Mouse (Mus musculus) left cerebral cortex, postnatal 14 days (tissue): ENCODE measurements around the gene Rpl18. TPM values are rescaled to one million over a fixed set of nuclear protein-coding genes. Genes with fewer than 3 reads are reported as not detected.

Experiments
- DNase-seq, 2 experiments: peaks; one replicate each; pipeline ENCODE4 v3.0.0; 2021 to 2022; ENCODE audit warnings: low spot score in 2 of 2, mixed read lengths in 1 of 2
- intact Hi-C: fragments of 180-260 bp; cut with DNase I; formaldehyde crosslinking; loops from one replicate; pipeline ENCODE4 v1.15.1; 2025
- long read RNA-seq, 2 experiments: library from polyadenylated mRNA; stranded (forward); transcript quantifications; one replicate each; pipeline ENCODE4 v2.0.0; 2021
- total RNA-seq, 2 experiments: library from RNA; stranded (reverse); gene quantifications; 2 replicates each; pipeline ENCODE4 v1.2.3; 2021

The Rpl18 gene
- 100 to 1,000 TPM; 369 to 389 TPM for total RNA-seq
- long read RNA-seq, experiment 1, transcript Rpl18-201 (6 exons, 679 nt), result major isoform, 50 of 71 reads
- long read RNA-seq, experiment 1, transcript Rpl18-202 (6 exons, 1,027 nt), result minor isoform, 7 of 71 reads
- long read RNA-seq, experiment 1, partial matches to known transcripts, result 2 of 71 reads
- long read RNA-seq, experiment 1, other reads (novel, unspliced or antisense), result 9 of 71 reads
- long read RNA-seq, experiment 2, transcript Rpl18-202 (6 exons, 1,027 nt), result minor isoform, 6 of 50 reads
- long read RNA-seq, experiment 2, transcript Rpl18-201 (6 exons, 679 nt), result major isoform, 36 of 50 reads
- long read RNA-seq, experiment 2, partial matches to known transcripts, result 6 of 50 reads
- long read RNA-seq, experiment 2, other reads (novel, unspliced or antisense), result 2 of 50 reads

DNA sequence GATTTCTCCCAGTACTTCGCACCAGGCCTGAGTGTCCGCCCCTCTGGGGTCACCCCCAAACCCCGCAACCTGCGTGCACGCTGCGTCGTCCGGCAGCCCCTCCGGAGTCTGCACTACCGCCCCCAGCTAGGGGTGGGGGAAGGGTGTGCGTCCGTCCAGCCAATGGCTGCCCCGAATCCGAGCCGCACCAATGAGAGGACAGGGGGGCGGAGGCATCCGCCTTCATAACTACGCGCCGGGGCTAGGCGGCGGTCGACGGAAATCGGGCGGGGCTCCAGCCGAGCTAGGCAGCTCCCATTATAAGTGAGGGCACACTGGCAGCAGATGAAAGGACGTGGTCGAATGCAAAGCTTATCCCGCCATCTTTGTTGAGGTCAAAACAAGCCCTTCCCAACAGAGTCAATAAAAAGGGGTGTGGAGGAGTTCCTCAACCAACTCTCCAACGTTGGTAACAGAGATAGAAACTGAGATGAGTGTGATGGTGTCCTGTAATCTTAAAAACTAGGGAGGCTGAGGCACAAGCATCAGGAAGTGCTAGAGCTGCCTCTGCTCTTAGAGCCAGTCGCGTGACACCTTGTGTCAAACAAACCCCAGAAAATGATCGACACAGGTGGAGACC, at the start of gene Rpl18:
Gene Rpl18 (plus strand): TSS at position 368 of the 619 bp plus-strand sequence.
- intact Hi-C loops, result no loop called here
- DNase-seq, result peak; percentile 99

DNA sequence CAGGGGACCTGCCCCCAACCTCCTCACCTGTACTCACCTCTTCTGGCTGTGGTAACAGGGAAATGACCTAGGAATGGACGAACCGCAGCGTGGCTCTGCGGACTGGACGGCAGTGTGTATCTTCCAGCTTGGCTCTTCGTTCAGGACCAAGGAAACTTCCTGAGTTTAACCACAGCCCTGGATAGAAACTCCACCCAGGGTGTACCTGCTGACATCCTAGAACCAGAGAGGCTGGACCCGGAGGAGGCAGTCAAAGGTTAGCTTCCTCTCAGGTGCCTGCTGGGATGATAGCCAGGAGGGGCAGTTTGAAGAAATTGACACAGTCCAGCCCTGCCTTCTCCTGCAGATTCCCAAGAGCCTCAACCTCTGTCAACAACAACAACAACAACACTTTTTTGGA, 49.1 kb upstream of the Rpl18 start, which contains the start of gene Fut2:
Gene Fut2 (minus strand): TSS at position 234 of the 400 bp plus-strand sequence.
- no peak for DNase-seq
- intact Hi-C loops, result loop anchor here (10.0 kb wide), 1 partner anchor 61 kb away; no protein-coding TSS in a partner anchor

DNA sequence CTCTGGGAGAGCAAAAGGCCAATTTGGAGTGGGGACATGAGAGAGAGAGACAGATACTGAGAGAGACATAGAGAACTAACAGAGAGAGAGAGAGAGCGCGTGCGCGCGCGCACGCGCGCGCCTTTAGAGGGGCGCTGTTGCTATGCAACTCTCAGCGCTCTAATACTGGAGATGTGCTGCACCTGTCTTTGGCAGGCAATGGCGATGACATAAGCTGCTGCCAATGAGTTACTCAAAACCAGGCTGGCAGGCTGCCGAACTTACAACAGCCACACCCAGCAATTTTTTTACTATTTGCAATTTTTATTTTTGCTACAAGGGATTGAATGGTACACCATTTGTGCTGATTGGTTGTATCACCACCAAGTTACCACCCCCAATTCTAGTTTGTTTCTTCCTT, 47.5 kb upstream of the Rpl18 start:
- DNase-seq, result peak; percentile 57 to 60
- intact Hi-C loops, result loop anchor here (10.0 kb wide), 1 partner anchor 63 kb away; no protein-coding TSS in a partner anchor

DNA sequence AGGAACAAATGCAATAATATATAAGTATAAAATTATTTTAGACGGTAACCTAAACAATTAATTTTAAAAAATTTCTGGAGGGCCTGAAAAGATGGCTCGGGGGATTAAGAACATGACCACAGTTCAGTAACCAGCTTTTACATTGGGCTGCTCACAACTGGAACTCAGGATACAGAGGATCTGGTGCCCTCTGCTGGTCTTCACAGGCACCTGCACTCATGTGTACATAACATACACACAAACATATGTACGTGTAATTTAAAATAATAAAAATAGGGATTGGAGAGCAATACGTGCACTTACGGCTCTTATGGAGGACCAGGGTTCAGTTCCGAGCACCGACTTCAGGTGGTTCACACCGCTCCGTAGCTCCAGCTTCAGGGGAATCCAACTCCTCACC, 46.3 kb upstream of the Rpl18 start:
- DNase-seq, result no peak
- intact Hi-C loops, result loop anchor here (10.0 kb wide), 1 partner anchor 64 kb away; no protein-coding TSS in a partner anchor

DNA sequence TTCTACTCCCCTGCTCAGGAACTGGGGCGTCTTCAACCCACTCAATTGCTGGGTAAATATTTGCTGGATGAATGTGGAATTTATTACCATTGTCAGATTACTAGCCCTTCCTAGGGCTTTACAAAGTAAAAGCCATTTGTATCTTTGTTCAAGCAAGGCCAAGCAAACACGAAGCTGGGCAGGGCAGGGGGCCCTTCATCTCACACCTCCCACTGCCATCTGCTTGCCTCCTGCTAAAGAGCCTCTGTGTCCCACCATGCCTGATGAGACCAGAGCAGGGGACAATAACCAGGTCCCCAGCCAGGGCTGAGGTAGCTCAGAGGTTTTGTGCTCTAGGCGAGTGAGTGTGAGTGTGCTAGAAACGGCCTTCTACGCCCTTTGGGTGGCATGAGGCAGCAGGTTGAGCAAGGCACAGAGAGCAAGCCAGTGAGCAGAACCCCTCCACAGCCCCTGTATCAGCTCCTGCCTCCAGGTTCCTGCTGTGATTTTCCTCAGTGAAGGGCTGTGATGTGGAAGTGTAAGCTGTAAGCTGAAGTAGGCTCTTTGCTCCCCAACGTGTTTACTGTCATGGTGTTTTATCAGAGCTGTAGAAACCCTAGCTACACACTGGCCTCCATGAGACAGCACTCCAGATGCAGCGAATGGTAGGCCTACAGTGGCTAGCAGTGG, 37.5 kb upstream of the Rpl18 start:
- intact Hi-C loops, result no loop called here
- no peak for DNase-seq

DNA sequence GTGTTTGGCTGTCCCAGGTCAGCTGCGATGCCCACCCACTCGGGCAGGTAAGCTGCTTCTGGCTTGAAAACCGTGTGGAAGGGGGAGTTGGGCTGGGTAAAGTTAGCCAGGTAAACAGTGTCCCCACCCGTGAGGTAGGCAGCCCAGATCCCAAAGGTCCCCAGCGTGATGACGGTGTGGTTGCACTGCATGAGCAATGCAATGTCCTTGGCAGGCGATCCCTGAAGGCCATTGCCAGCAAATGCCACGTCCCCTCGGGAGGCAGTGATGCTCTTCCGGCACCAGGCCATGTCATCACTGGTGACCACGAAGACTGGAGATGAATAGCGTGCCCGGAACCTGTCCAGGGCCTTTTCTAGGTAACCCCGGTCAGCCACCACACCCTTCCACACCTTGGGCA, 36.7 kb upstream of the Rpl18 start:
- intact Hi-C loops, result no loop called here
- DNase-seq, result no peak

DNA sequence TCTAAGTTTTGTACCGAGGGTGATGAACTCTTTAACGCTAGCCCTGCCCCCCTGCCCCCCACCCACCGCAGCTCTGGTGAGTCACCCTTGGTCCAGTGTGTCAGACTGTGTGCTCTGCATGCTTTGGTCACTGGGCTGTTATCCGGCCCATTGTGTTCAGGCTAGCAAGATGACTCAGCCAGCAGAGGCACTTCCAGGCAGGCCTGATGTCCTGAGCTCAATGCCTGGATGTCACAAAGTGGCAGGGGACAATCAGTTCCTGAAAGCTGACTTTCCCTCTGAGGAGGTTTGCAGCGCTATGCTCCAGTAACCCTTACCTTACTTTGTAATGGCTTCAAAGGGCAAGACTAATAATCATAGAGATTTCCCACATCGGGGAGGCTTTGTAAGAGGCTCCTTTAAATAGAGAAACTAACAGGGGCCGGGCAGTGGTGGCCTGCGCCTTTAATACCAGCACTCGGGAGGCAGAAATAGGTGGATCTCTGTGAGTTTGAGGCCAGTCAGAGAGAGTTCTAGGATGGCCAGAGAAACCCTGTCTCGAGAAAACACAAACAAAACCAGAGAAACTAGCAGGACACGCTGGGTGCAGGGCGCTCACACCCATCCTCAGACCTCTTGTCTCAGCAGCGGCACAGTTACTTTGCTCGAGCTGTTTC, 35.2 kb upstream of the Rpl18 start:
- no peak for DNase-seq
- intact Hi-C loops, result loop anchor here (5.0 kb wide), 1 partner anchor 83 kb away; no protein-coding TSS in a partner anchor

DNA sequence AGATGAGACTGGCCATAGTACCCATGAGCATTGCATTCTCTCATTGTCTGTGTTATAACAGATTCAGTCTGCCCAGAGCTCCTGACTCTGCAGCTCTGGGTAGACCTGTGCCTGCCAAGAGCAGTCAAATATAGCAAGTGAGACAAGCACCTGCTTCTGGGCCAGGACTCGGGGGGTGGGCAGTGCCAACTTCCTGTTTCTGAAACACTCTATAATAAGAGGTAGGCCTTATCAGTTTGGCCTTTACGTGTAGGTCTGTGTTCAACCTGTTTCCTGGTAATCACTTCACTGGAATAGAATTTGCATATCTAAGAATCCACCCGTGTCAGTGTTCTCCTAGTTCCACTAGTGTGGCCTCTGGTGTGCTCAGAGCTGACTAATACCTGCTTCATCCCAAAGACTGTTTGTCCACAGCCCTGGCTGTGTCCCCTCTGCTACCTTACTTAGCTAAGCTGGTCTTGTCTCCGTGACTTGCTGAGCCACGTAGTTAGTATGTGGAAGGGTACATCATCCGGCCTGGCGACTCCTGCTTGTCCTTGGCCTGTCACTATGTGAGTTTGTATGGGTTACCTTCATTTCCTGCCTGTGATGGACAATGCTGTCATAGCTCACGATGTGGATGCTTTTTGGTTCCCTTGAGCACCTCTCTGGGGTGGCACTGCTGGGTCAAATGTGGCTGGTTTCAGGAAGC, 34.1 kb upstream of the Rpl18 start:
- DNase-seq, result no peak
- intact Hi-C loops, result loop anchor here (5.0 kb wide), 1 partner anchor 84 kb away; no protein-coding TSS in a partner anchor

DNA sequence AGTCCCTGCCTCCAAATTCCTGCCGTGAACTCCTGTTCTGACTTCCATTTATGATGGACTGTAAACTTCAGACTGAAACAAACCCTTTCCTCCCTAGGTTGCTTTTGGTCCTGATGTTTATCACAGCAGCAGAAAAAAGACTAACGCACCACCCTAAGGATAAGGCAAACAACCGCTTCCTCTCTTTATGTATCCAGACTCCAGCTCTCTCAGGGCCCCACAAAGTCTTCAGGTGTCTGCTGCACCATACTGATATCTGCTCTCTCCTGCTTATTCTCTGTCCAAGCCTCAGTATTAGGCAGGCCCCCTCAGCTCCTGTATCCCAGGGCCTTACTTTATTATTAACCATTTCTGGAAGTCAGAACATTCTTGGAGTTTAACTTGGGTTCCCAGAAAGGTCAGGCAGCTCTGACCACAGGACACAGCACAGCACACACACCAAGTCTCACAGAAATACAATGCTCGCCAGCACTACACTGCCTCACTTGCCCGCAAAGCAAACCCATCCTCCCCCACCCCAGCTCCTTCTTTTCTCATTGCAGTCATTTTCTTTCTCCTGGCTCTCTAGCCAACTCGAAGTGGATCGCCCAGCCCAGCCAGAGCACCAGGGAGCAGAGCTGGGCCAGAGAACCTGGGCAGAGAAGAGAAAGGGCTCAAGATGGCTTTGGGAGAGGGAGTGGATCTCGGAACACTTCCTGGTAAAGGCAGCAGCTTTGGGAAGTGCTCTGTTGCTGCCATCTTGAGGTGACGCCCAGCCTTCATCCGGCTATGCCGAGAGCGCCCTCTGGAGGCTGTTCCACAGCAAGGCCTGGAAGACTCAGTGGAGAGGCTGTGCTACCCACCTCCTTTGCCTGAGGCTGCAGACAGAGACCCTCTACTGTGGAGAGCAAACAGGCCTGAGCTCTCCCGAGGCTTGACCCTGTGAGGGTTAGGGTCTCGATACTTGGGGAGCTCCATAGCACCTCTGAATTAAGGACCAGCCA, 32.8 kb upstream of the Rpl18 start:
- DNase-seq, result peak; percentile 88 to 90
- intact Hi-C loops, result loop anchor here (5.0 kb wide), 1 partner anchor 85 kb away; no protein-coding TSS in a partner anchor

DNA sequence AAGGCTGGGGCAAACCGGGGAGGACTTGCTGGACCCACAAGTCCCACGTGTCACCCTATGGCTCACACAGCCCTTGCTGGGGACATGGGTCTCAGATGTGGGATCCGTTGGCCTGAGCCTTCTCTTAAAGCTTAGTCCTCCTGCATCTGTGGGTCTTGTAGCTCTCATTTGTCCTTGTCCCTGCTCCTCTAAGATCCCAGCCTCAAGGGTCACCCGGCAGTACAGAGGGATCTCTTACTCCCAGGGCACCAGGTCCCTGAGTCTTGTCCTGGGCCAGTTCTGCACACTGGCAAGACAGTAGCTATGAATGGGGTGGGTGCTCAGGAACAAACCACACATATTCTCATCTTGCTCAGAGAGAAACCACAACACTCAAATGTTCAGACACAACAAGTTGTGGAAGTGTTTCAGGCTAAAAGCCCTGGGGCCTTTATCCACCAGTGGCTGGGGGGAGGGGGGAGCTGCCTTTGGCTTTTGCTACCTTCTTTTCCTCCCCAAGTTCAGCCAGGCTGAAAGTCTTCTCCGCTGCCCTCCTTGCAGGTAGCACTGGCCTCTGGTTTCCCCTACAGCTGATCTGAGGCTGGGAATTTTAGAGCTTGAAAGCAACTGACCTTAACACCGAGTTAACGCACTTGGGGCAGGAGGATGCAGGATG, 31.7 kb upstream of the Rpl18 start, which contains the start of gene Ntn5:
Gene Ntn5 (plus strand): TSS at position 627 of the 655 bp plus-strand sequence.
- DNase-seq, result no peak
- intact Hi-C loops, result loop anchor here (5.0 kb wide), 1 partner anchor 86 kb away; no protein-coding TSS in a partner anchor

DNA sequence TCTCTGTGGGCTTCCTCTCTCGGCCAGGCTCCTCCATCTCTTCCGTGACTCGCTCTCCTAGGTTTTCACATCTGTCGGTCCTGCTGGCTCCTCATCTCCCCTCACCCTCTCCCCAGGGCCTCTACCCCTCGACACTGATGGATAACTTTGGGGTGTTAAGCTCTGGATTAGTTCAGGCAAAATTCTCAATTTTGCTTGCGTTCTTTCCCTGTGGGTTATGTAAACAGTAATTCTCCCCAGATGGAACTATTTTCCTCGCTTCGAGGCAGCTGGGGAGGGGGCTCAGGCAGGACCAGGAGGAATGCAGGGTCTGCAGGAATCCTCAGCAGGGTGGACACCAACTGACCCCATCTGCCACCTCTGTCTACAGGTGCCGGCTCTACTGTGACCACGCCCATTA, 29.4 kb upstream of the Rpl18 start:
- intact Hi-C loops, result no loop called here
- DNase-seq, result no peak

DNA sequence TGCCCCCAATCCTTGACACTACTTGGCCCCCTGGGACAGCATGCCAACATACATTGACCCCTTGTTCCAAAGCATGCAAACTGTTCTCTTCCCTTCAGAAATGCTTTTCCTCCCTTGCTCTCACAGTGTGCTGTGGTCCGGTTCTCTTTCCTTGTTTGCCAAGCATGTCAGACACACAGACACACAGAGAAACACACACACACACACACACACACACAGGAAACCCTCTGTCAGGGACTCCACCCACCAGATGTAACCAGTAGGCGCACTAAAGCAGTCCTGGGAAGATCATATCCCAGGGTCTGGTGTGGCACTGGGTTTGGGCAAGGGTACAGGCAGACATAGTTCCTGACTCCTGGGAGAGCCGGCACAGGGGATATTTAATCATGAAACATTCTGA, 28.4 kb upstream of the Rpl18 start:
- no peak for DNase-seq
- intact Hi-C loops, result no loop called here

DNA sequence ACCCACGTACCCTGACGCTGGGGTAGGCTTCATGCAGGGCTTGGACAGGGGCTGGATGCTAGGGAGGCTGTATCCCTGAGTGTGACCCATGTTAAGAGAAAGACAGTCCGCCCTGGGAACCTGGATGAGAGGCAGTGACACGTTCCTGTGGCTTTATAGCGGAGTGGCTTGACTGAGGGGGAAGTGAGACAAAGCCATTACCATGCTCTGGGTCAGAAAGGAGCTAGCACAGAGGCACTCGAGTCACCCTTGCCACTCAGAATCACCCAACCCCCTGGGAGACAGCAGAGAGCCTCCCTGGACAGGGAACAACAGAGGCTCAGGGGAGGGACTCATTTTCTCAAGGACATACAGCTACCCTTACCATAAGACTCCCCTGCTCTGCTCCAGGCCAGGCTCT, 26.2 kb upstream of the Rpl18 start:
- intact Hi-C loops, result no loop called here
- no peak for DNase-seq

DNA sequence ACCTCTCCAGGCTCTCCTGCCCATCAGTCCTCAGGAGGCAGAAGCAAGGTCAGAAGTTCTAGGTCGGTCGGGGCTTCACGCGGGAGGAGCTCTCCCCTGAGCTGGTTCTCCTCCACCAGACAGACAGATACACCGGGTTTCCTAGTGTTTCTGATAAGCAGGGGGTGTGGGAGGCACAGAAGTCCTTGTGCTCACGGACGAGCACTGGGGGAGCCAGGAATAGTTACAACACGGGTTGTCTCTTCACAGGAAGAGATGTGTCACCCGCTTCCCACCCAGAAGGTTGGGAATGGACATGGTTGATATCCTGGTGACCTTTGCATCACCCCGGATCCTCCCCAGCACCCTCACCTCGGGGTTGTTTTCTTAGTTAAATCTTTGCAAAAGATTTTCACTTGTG, 25.5 kb upstream of the Rpl18 start:
- DNase-seq, result no peak
- intact Hi-C loops, result no loop called here

DNA sequence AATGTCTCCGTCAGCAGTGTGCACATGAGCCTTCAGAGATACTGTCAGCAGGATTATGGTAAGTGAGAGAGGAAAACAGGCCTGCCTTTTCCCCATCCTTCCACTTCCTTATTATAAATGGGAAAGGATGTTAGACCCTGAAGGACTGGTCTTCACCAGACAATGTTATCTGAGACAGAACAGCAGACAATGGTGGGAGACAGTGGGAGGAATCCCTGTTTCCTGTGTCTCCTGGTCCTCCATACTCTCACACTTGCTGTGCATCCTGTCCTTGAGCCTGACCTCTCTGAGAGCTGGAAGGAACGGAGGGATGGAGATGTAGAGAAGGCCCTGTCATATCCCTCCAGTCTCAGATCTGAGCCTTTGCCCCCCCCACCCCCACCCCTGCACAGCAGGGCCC, 22.9 kb upstream of the Rpl18 start:
- intact Hi-C loops, result no loop called here

DNA sequence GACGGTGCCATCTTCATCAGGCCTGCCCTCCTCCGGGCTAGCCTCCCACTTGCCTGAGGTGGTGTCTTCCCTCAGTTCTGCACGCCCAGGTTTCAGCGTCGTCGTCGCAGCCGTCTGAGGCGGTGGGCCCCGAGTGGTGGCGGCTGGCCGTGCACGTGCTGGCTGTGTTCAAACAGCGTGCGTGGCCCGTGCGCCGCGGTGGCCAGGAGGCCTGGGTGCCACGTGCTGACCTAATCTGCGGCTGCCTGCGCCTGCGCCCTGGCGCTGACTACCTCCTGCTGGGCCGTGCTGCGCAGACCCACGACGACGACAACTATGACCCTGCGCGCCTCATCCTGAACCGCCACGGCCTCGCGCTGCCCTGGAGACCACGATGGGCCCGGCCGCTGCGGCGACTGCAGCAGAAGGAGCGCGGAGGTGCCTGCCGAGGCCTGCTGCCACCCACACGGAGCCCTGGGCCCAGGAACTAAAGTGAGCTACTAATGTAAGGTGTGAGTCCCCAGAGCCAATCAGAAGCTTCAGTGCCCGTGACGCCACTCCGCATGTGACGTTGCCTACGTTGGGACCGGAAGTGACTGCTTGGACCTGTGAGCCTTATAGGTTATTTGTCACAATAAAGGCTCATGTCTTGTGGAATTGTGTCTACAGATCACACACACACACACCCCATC, 21.2 kb upstream of the Rpl18 start, which contains the start of gene Sec1:
Gene Sec1 (minus strand): TSS at position 482 of the 671 bp plus-strand sequence.
- no peak for DNase-seq
- intact Hi-C loops, result no loop called here

More for the DNA sequence above, 22.9 kb upstream of the Rpl18 start:
- no peak for DNase-seq
